Comparison of ENCODE assay signal across 8 mouse cellular contexts in the genomic region with DNA sequence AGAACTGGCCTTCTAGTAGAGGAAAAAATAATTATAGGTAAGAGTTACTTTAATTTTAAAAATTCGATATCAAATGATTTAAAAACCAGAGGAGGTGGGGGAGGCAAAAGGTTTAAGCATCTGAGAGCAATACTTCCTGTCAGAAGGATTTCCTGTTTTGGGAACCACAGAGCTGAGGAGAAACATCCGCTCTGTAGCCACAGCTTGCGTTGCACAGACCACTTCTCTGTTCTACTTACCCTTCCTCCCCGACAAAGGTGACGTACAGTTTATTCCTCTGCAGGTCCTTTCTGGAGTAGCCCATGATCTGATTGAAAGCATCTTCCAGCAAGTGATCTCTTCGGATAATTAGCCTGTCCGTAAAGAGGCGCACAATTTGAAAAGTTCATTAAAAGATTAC.
DNase-seq lines count a peak whose midpoint lies in the region; ATAC-seq and TF ChIP-seq lines count a peak whose summit lies in the region.
"Had no signal": no experiment of that assay in that cellular context is flagged by ENCODE, and none has a peak within 500 bp of the region (broad histone marks: within the 10 kb centered on the region; RNA-seq: fewer than 3 reads in every experiment).

No protein-coding gene starts in this region.

- no peak overlapping the region for H3K9ac ChIP-seq in hindbrain, embryonic 11.5 days (ENCODE audit: low read depth, low read length)
- H3K9ac ChIP-seq in midbrain, postnatal 0 days (replicated peaks; ENCODE audit: low read length, poor library complexity, severe bottlenecking): no peak overlapping the region
- H3K9ac ChIP-seq: lung, embryonic 15.5 days had no signal

- no peak overlapping the region for H3K4me2 ChIP-seq in hindbrain, embryonic 11.5 days (replicated peaks; ENCODE audit: low read depth, low read length)
- no peak overlapping the region for H3K4me2 ChIP-seq in midbrain, postnatal 0 days (ENCODE audit: low read depth, low read length, poor library complexity, severe bottlenecking)
- H3K4me2 ChIP-seq: lung, embryonic 15.5 days had no signal

- ATAC-seq in hematopoietic stem cell, adult 5-6 weeks (replicated peaks in 1 of 2; ENCODE audit: insufficient read depth in 1 of 2, low FRiP score in 2 of 2, low TSS enrichment in 1 of 2, low read depth in 1 of 2, poor library complexity in 2 of 2, severe bottlenecking in 2 of 2): peak; percentile 94
- peak; percentile 85 for ATAC-seq in monocyte, adult 5-6 weeks (replicated peaks; ENCODE audit: insufficient number of reproducible peaks, low FRiP score, low TSS enrichment, poor library complexity, severe bottlenecking)
- ATAC-seq in hindbrain, embryonic 11.5 days (ENCODE audit: low FRiP score): no peak
- no peak for ATAC-seq in midbrain, postnatal 0 days (ENCODE audit: low FRiP score)

- no peaks in the 10 kb centered on the region for H3K36me3 ChIP-seq in hindbrain, embryonic 11.5 days (ENCODE audit: control insufficient read depth, insufficient read depth, low read length)
- H3K36me3 ChIP-seq in midbrain, postnatal 0 days (ENCODE audit: insufficient read depth, low read length): peaks cover 4% of the 10 kb centered on the region; the same call in 1 of the 2 replicates
- H3K36me3 ChIP-seq: lung, embryonic 15.5 days had no signal

- H3K9me3 ChIP-seq in hindbrain, embryonic 11.5 days (ENCODE audit: control insufficient read depth, low read length): no peaks in the 10 kb centered on the region
- no peaks in the 10 kb centered on the region for H3K9me3 ChIP-seq in midbrain, postnatal 0 days (ENCODE audit: low read length)
- H3K9me3 ChIP-seq: lung, embryonic 15.5 days had no signal

- H3K27me3 ChIP-seq in hindbrain, embryonic 11.5 days (ENCODE audit: control insufficient read depth, insufficient read depth, low read length): no peaks in the 10 kb centered on the region
- no peaks in the 10 kb centered on the region for H3K27me3 ChIP-seq in midbrain, postnatal 0 days (ENCODE audit: insufficient read depth, low read length)
- H3K27me3 ChIP-seq: lung, embryonic 15.5 days had no signal

- DNase-seq in A20 (ENCODE audit: low read depth, low spot score): peak; percentile 78
- peak; percentile 92 for DNase-seq in CD4-positive helper T cell, adult 2 months (ENCODE audit: low read depth, low spot score)
- DNase-seq in cerebellum, postnatal 4 days (ENCODE audit: low spot score in 2 of 2): no peak
- DNase-seq in hindbrain, embryonic 11.5 days (ENCODE audit: low spot score): no peak
- no peak for DNase-seq in midbrain, postnatal 0 days (ENCODE audit: low spot score)

- H3K4me3 ChIP-seq in hindbrain, embryonic 11.5 days (ENCODE audit: low read depth, low read length): no peak overlapping the region
- no peak overlapping the region for H3K4me3 ChIP-seq in midbrain, postnatal 0 days (ENCODE audit: low read depth, low read length)
- H3K4me3 ChIP-seq: lung, embryonic 15.5 days had no signal

- H3K27ac ChIP-seq in hindbrain, embryonic 11.5 days (ENCODE audit: low read depth, low read length): no peak overlapping the region
- no peak overlapping the region for H3K27ac ChIP-seq in midbrain, postnatal 0 days (ENCODE audit: low read depth, low read length)
- H3K27ac ChIP-seq: lung, embryonic 15.5 days had no signal

- no peak for TF ChIP-seq CTCF in midbrain, postnatal 0 days (IDR thresholded peaks at IDR 0.05)

- 86% methylated on average over 8 of the region's 8 CpGs for WGBS in hindbrain, embryonic 11.5 days
- 93% methylated on average over 8 of the region's 8 CpGs for WGBS in midbrain, postnatal 0 days

- no peaks in the 10 kb centered on the region for H3K4me1 ChIP-seq in hindbrain, embryonic 11.5 days (replicated peaks; ENCODE audit: control insufficient read depth, insufficient read depth, low read length)
- no peaks in the 10 kb centered on the region for H3K4me1 ChIP-seq in midbrain, postnatal 0 days (ENCODE audit: insufficient read depth, low read length)

Comparison
In these comparisons a context has a peak if more than half of its experiments do, and no peak if none do; other contexts are left out.
1. DNase-seq: peak in A20 (single experiment) and CD4-positive helper T cell, adult 2 months (single experiment); none in cerebellum, postnatal 4 days (0 of 2), hindbrain, embryonic 11.5 days (single experiment) and midbrain, postnatal 0 days (single experiment).
2. ATAC-seq: peak in hematopoietic stem cell, adult 5-6 weeks (2 of 2) and monocyte, adult 5-6 weeks (single experiment); none in hindbrain, embryonic 11.5 days (single experiment) and midbrain, postnatal 0 days (single experiment).